Mouse (Mus musculus) left cerebral cortex, postnatal 4 days (tissue): ENCODE data around the gene Sh3gl2. TPM values are rescaled to one million over a fixed set of nuclear protein-coding genes. Genes with fewer than 3 reads are reported as not detected.
A peak's percentile ranks its signal among the peaks of the same experiment; 100 is the strongest.

ENCODE experiments used
- DNase-seq: peaks from one replicate; pipeline ENCODE4 v3.0.0-alpha.2; 2022
- intact Hi-C: fragments of 180-260 bp; cut with DNase I; formaldehyde crosslinking; loops from one replicate; pipeline ENCODE4 v1.15.1; 2025
- total RNA-seq, 2 experiments: library from RNA; stranded (reverse); gene quantifications; 2 replicates each; pipeline ENCODE4 v1.2.3; 2021

The Sh3gl2 gene
- total RNA-seq, 2 experiments from 2014 or later: 148 to 155 TPM

GRCm38 (mm10) chr4:85391795-85392194 lies 186.9 kb downstream of the Sh3gl2 start:
- no peak for DNase-seq
- intact Hi-C loops: loop anchor here (5.0 kb wide), 1 partner anchor 229 kb away; no protein-coding TSS in a partner anchor

DNA sequence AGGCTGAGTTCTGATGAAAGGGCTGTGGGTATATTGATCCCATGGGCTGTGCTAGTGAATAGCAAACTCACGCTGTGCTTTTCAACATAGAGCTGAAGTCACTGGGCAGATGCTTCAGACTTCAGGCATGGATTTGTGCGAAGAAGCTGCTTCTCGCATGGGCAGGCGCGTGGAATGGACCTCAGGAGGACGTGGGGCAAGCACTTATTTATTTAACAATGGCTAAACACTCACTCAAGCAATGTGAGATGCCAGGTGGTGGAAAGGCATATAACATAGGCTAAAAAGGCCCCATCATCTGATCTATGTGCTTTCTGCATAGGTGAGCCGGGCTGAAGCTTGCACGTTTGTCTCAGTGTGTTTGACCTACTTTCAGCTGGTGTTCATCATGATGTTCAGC lies 193.8 kb downstream of the Sh3gl2 start:
- intact Hi-C loops: no loop called here
- no peak for DNase-seq

GRCm38 (mm10) chr4:85402823-85403222 lies 197.9 kb downstream of the Sh3gl2 start:
- intact Hi-C loops: loop anchor here (5.0 kb wide), 2 partner anchors 399 to 1154 kb away; partner anchors contain the start of gene Saxo1

DNA sequence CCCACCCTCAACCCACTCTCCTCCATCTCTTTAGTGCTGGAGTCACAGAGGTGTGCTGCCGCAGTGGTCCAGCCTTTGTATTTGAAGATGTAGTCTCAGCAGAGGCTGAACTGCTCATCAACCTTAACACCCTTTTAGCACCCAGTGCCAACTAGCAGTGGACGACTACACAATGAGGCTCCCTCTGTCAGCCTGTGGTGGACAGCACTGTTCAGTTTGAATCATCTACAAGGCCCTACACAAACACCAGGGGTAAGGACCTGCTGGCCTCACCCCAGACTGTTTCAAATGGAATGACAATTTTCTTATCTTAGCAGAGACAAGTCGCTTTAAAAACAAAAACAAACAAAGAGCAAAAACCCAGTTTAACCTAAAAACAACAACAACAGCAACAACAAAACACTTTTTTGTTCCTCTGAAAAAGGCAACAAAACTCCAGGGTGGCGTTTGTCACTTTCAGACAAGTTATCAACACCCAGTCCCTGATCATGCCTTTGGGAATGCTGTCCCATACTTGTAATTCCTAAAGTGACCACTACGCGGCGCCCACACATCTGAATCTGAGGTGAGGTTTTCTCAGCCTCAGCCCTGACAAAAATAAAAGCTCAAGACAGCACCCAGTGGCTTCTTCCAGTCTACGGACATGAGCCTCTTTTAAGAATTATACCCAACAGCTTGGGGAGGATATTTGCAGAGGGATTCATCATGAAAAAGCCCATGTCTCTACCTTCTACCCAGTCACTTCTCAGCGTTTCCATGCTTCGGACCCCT lies 199.7 kb downstream of the Sh3gl2 start:
- intact Hi-C loops: loop anchor here (5.0 kb wide), 2 partner anchors 398 to 1153 kb away; partner anchors contain the start of gene Saxo1
- DNase-seq: peak; percentile 69

More at GRCm38 (mm10) chr4:85402823-85403222, 197.9 kb downstream of the Sh3gl2 start:
- peak; percentile 67 for DNase-seq

DNA sequence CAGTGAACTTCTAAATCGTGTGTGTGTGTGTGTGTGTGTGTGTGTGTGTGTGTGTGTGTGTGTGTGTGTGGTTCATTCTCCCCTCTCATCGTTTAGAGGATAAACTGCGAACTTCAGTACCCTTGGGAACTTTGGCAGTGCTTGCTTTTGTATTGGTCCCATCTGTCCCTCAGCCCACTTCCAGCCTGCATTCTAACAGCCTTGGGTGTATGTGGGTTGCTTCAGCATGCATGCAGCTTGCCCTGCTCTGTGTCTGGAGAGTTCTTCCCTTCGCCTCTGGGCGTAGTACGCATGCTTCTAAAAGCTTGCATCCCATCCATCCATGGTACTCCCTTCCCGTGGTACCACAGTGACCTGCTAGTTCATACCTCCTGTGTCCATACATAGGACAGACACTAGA lies 200.3 kb downstream of the Sh3gl2 start:
- no peak for DNase-seq
- intact Hi-C loops: no loop called here

GRCm38 (mm10) chr4:85416466-85416865 lies 211.5 kb downstream of the Sh3gl2 start:
- intact Hi-C loops: no loop called here
- DNase-seq: no peak

DNA sequence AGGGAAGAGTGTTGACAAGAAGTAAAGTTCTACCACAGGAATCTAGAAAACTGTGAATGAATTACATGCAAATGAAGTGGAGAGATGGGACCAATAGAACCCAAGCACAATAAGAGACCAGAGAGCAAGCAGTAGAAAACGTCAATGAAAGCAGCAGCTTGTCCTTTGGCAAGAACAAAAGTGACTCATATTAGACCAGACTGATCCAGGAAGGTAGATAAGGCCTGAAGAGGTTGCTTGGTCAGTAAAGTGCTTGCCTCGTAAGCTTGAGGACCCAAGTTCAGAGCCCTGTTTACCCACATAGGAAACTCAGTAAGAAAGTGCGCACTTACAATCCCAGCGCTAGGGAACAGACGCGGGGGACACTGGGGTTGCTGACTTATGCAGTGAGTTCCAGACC lies 215.5 kb downstream of the Sh3gl2 start:
- intact Hi-C loops: no loop called here
- DNase-seq: no peak

DNA sequence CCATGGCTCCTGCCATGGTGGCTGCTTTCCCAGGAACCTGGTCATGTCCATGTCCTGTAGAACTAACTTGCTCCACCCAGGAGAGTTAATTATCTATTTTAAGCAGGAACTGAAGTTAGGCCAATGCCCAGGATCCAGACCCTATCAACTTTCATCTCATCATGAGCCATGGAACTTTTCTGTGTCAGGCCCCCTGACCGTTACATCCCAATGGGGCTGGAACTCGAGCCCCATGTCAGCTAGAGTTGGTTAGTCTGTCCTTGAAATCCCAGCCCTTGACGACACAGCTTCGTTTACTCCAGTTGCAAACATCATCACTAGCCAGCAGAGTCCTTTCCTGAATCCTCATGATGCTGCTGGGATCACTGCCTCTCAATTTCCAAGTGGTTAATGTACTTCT lies 221.3 kb downstream of the Sh3gl2 start:
- no peak for DNase-seq
- intact Hi-C loops: no loop called here

DNA sequence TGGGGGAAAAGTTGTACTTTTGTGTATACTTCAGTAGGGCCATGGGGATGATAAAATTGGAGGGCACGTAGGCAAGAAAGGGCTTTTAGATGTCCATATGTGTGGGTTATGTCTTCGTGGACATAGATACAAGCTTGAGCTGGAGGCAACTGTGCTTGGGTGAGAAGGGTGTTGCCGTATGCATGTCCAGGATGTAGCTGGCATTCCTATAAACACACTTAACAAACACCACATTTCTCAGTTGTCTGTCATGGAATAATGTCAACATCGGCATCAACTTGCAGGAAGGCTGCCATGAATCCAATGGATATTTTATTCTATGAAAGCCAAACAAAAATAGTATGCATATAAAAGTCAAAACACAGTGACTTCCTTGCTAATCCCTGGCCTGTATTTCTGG lies 227.9 kb downstream of the Sh3gl2 start:
- no peak for DNase-seq
- intact Hi-C loops: no loop called here

DNA sequence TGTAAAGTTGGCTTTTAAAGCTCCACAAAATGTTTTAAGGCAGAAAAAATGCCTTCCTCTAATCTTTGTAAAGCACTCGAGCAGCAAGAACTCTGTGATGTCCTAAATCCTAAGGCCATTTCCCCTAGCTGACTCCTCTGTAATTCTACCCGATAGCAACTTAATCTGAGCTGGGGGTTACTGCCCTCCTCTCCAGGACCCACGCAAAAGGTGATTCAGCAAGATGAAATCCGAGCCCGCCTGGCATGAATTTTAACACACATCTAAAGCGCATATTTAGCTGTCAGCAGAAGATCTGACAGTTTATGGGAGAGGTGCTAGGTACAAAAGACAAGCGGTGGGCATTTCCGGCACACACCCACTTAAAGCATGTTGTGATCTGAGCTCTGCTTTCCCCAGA lies 229.8 kb downstream of the Sh3gl2 start:
- intact Hi-C loops: no loop called here
- DNase-seq: no peak

- no peak for DNase-seq
- intact Hi-C loops: no loop called here
Observed at GRCm38 (mm10) chr4:85438813-85439212, 233.9 kb downstream of the Sh3gl2 start.

DNA sequence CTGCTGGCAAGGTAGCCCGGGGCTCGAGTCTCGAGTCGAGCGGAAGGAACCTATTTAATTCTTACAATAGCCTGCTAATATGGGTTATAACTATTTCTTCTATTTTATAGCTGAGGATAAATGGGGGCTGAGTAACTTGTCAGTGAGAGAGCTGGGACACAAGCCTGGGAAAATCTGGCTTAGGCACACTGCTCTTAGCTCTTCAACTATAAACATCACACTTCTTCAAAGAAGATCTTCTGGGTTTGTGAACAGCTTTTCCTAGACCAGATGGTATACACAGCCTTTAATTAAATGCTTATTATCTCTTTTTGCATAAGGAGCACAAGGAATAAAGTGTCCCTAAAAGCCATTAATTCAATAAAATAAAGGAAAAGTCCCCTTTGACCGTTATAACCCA lies 278.7 kb downstream of the Sh3gl2 start:
- no peak for DNase-seq
- intact Hi-C loops: no loop called here

DNA sequence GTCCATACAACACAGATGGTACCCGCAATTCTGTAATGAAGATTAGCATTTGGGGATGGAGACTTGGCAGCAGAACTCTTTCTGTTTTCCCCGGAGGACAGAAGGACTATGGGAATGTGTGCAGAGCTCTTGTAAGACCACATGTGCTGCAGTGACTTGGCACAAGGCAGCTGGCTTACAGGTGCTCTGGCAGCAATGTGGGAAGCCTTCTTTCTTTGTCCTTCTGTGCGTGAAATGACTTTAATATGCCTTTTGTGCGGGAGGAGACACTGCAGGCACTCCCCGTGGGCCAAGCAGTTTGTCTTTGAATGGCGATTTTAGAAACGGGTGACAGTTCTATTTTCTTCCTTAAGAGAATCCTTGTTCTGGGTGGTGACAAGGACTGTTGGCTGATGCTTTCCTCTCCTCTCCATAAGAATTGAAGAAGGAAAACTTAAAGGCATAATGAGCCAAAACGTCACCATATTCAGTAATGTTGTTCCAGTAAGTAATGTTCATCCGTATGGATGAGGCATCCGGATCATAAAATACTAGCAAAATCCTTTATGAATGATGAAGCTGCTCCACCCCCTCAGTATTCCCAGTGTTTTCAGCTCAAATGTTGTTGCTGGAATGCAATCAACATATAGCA lies 281.5 kb downstream of the Sh3gl2 start:
- intact Hi-C loops: no loop called here
- peak; percentile 37 for DNase-seq

GRCm38 (mm10) chr4:85505718-85506117 lies 300.8 kb downstream of the Sh3gl2 start:
- DNase-seq: no peak
- intact Hi-C loops: no loop called here

GRCm38 (mm10) chr4:85506976-85507375 lies 302.1 kb downstream of the Sh3gl2 start:
- DNase-seq: no peak
- intact Hi-C loops: no loop called here

- no peak for DNase-seq
- intact Hi-C loops: no loop called here
Observed at GRCm38 (mm10) chr4:85507491-85507890, 302.6 kb downstream of the Sh3gl2 start.

DNA sequence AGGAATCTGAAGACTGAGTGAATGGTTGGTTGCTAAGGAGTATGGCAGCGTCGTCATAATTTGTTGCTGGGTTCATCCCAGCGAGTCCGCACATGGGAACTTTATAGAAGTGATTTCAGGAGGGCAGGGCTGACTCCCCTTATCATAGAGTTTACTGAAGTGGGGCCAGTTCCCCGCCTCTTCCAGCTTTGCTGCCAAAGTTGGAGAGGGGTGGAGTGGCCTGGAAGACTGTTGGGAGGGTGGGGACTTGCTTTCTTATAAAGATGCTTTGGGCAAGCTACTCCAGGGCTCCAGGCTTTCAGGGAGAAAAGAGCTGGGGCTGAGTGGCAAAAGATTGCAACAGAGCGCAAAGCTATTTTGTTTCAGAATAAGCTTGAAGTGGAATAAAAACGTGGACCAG lies 308.4 kb downstream of the Sh3gl2 start:
- intact Hi-C loops: no loop called here
- DNase-seq: peak; percentile 11

DNA sequence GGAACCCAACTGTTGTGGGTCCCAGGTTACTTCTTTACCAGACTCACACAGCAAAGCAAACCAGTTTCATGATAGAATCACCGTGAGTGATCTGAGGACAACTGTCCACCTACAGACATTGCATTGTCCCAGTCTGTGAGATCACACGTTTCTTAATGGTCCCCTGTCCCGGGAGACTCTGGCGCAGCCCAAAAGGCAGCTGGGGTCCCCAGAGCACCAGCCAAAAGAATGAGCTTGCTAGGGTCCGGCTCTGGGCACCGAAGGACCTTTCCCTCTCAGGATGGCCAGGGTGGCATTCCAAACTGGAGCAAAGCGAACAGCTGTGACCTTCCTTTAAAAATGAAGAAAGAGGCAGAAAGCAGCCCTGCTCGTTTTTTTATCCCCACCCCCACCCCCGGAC lies 308.9 kb downstream of the Sh3gl2 start, which contains the start of gene Adamtsl1:
Adamtsl1 (plus strand) TSS at position 381 of the 400 bp plus-strand sequence.
- intact Hi-C loops: no loop called here

GRCm38 (mm10) chr4:85514205-85514681 lies 309.3 kb downstream of the Sh3gl2 start:
- peak; percentile 41 for DNase-seq
- intact Hi-C loops: no loop called here

More for the DNA sequence above, 308.9 kb downstream of the Sh3gl2 start, which contains the start of gene Adamtsl1:
- no peak for DNase-seq

DNA sequence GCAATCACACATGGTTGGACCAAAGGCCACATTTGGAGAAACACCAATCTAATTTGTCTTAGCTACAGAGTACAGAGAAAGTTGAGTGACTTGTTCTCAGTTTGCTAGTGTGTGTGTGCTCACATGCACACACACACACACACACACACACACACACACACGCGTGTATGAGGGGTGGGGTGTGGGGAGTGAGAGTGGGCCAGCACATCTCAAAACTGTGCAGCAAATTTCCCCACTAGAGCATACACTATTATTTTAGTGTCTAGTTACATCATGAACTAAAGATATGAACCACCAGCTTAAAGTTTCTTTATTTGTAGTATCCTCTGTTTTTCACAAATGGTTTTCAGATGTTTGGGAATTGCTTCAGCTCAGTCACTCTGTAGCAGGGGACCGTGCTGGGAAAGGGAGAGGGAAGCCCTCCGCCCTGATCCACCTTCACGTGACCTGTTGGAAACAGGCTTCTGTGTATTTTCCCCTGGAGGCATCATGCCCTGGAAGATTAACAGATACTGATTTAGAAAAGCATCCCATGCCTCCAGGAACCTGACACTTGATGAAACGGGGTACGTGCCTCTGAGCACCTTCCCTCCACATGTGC lies 322.1 kb downstream of the Sh3gl2 start:
- intact Hi-C loops: no loop called here

DNA sequence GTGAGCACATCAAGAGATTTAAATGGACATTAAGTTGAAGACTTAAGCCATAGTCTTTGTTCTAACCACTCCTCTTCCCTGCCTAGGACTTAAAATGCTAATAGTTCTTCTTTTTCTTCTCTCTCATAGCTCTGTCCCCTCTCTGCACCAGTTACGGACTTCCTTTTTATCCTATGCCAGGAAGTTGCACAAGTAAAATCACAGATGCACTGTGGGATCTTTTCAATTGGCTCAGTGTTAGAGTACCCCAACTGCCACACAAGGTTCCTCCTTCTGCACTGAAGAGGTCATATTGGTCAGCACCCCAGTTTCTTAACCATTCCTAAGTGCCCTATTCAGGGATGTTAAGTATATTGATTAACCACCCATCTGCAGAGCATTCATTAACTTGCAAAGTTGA lies 324.9 kb downstream of the Sh3gl2 start:
- intact Hi-C loops: no loop called here
- no peak for DNase-seq

More for the DNA sequence above, 322.1 kb downstream of the Sh3gl2 start:
- no peak for DNase-seq
